ENCODE assay signal across 10 mouse cellular contexts in the genomic region with DNA sequence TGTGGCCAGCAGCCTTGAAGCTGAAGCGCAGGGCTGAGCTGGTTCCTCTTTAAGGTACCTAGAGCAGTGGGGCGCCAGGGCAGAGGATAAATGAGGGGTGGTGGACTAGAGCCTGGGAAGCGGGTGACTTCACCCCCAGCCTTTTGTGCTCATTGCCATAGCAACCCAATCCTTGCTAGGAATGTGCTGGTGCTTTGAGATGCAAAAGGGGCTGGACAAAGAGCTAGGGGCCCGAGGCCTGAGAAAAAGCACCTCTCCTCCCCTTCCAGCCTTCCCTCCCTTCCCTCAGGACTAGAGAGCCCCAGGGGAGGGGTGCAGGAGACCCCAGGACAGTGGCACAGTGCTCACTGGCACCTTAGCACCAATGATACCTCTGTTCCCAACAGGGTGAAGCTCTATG. TPM values are rescaled to one million over a fixed set of nuclear protein-coding genes. Genes with fewer than 3 reads are reported as not detected.
DNase-seq lines count a peak whose midpoint lies in the region; ATAC-seq lines count a peak whose summit lies in the region.
"Had no signal": no experiment of that assay in that cellular context is flagged by ENCODE, and none has a peak within 500 bp of the region (broad histone marks: within the 10 kb centered on the region; RNA-seq: fewer than 3 reads in every experiment).

No protein-coding gene starts in this region.

- H3K9ac ChIP-seq in embryonic facial prominence, embryonic 11.5 days (replicated peaks; ENCODE audit: low read length), result peak overlapping the region; percentile 72
- no peak overlapping the region for H3K9ac ChIP-seq in limb, embryonic 11.5 days (ENCODE audit: low read length)
- H3K9ac ChIP-seq: liver, embryonic 12.5 days had no signal

- intact Hi-C loops in left cerebral cortex, postnatal 10 days (cut with DNase I), result no loop called here

- ATAC-seq in embryonic facial prominence, embryonic 11.5 days (replicated peaks; ENCODE audit: insufficient number of reproducible peaks, low FRiP score, low TSS enrichment, low read depth), result peak; percentile 53
- no peak for ATAC-seq in limb, embryonic 11.5 days (ENCODE audit: insufficient number of reproducible peaks, low FRiP score, low TSS enrichment, low read depth)
- ATAC-seq in megakaryocyte, adult 5-6 weeks (ENCODE audit: poor library complexity, severe bottlenecking), result no peak
- ATAC-seq in CD4-positive, CD25-positive, alpha-beta regulatory T cell, adult 4 months, result no peak
- ATAC-seq: liver, embryonic 12.5 days had no signal

- 0 out of 2 replicates have a peak overlapping the region, but pooled peaks have one; percentile 3 for H3K27ac ChIP-seq in embryonic facial prominence, embryonic 11.5 days (replicated peaks; ENCODE audit: low read depth, low read length)
- H3K27ac ChIP-seq in limb, embryonic 11.5 days (replicated peaks; ENCODE audit: low read depth, low read length), result no peak overlapping the region
- H3K27ac ChIP-seq: liver, embryonic 12.5 days had no signal

- DNase-seq in left cerebral cortex, postnatal 10 days (ENCODE audit: extremely low spot score in 1 of 2, low spot score in 2 of 2), result peak; percentile 39 to 69
- no peak for DNase-seq in left cerebral cortex, adult 18-20 months (ENCODE audit: low spot score in 2 of 2)
- DNase-seq in embryonic facial prominence, embryonic 11.5 days (ENCODE audit: low spot score), result peak; percentile 71
- DNase-seq in limb, embryonic 11.5 days (ENCODE audit: low spot score), result peak; percentile 27
- DNase-seq in retina, postnatal 1 day, result peak; percentile 72
- no peak for DNase-seq in spleen, adult 18-20 months
- DNase-seq: heart, postnatal 36 days had no signal

- H3K27me3 ChIP-seq in embryonic facial prominence, embryonic 11.5 days (ENCODE audit: control insufficient read depth, insufficient read depth, low read length), result peaks cover 2% of the 10 kb centered on the region; the same call in 1 of the 2 replicates
- 0 out of 2 replicates have a peak, but pooled peaks cover 2% of the 10 kb centered on the region for H3K27me3 ChIP-seq in limb, embryonic 11.5 days (ENCODE audit: control insufficient read depth, insufficient read depth, low read length)

- H3K36me3 ChIP-seq in embryonic facial prominence, embryonic 11.5 days (replicated peaks; ENCODE audit: control insufficient read depth, insufficient read depth, low read depth, low read length), result no peaks in the 10 kb centered on the region; the same call in 1 of the 2 replicates
- no peaks in the 10 kb centered on the region; the same call in 1 of the 2 replicates for H3K36me3 ChIP-seq in limb, embryonic 11.5 days (ENCODE audit: control insufficient read depth, insufficient read depth, low read length)
- H3K36me3 ChIP-seq: liver, embryonic 12.5 days had no signal

- peak overlapping the region; percentile 39 for H3K4me2 ChIP-seq in embryonic facial prominence, embryonic 11.5 days (ENCODE audit: low read depth, low read length)
- peak overlapping the region; percentile 92 for H3K4me2 ChIP-seq in limb, embryonic 11.5 days (ENCODE audit: low read depth, severe bottlenecking)

- 38% methylated on average over 4 of the region's 4 CpGs for WGBS in embryonic facial prominence, embryonic 11.5 days
- WGBS in limb, embryonic 11.5 days, result 36% methylated on average over 4 of the region's 4 CpGs

- no peaks in the 10 kb centered on the region for H3K9me3 ChIP-seq in embryonic facial prominence, embryonic 11.5 days (replicated peaks; ENCODE audit: control insufficient read depth, low read length)
- H3K9me3 ChIP-seq in limb, embryonic 11.5 days (ENCODE audit: control insufficient read depth, low read length), result no peaks in the 10 kb centered on the region
- H3K9me3 ChIP-seq: liver, embryonic 12.5 days had no signal

- H3K4me3 ChIP-seq in embryonic facial prominence, embryonic 11.5 days (ENCODE audit: low read depth, low read length), result peak overlapping the region; percentile 52
- peak overlapping the region; percentile 44 for H3K4me3 ChIP-seq in limb, embryonic 11.5 days (ENCODE audit: low read depth, low read length)
- H3K4me3 ChIP-seq: liver, embryonic 12.5 days had no signal

- H3K4me1 ChIP-seq in embryonic facial prominence, embryonic 11.5 days (ENCODE audit: control insufficient read depth, insufficient read depth, low read length), result peaks cover 6% of the 10 kb centered on the region
- peaks cover 24% of the 10 kb centered on the region for H3K4me1 ChIP-seq in limb, embryonic 11.5 days (ENCODE audit: control insufficient read depth, insufficient read depth, low read length)

RNA-seq across cellular contexts. Expression of gene Mtx1, which starts 1.0 kb away (rescaled TPM):
- 100 to 1,000 TPM in 1 of 2 experiments, 10 to 100 TPM in 1; 98.6 to 102 TPM for total RNA-seq in left cerebral cortex, postnatal 10 days (2021)
- 10 to 100 TPM; 83.2 to 97.1 TPM for total RNA-seq in left cerebral cortex, adult 18-20 months (2021)
- 208 and 225 TPM in 2 replicates for polyA plus RNA-seq in embryonic facial prominence, embryonic 11.5 days (2014; fragmentation: Nextera tagmentation; extraction: Ambion mirVana)
- polyA plus RNA-seq in limb, embryonic 11.5 days (2014; fragmentation: Nextera tagmentation; extraction: Ambion mirVana), result 213 and 231 TPM in 2 replicates
- 49.5 and 57.8 TPM in 2 replicates for total RNA-seq in megakaryocyte, adult 5-6 weeks (2015)
- total RNA-seq in megakaryocyte, adult 5-6 weeks (2017), result 41.8 and 45.3 TPM in 2 replicates
- 100 to 1,000 TPM in 1 of 2 experiments, 10 to 100 TPM in 1; 78.8 to 144 TPM for polyA plus RNA-seq in CD4-positive, CD25-positive, alpha-beta regulatory T cell, adult 4 months (2017; shearing (Covaris generic))

RNA-seq across cellular contexts. Expression of gene Muc1, which starts 2.9 kb away (rescaled TPM):
- total RNA-seq in left cerebral cortex, postnatal 10 days (2021), result 1 to 10 TPM in 1 of 2 experiments, under 1 TPM in 1; 0.58 to 1.8 TPM
- total RNA-seq in left cerebral cortex, adult 18-20 months (2021), result under 1 TPM; 0.45 to 0.63 TPM
- polyA plus RNA-seq in embryonic facial prominence, embryonic 11.5 days (2014; fragmentation: Nextera tagmentation; extraction: Ambion mirVana), result 0.90 and 1.3 TPM in 2 replicates
- polyA plus RNA-seq in limb, embryonic 11.5 days (2014; fragmentation: Nextera tagmentation; extraction: Ambion mirVana), result 0.68 TPM in 1 of 2 replicates, not detected in the other
- total RNA-seq in megakaryocyte, adult 5-6 weeks (2015), result 0.25 and 0.58 TPM in 2 replicates
- total RNA-seq in megakaryocyte, adult 5-6 weeks (2017), result 0.18 TPM in 1 of 2 replicates, not detected in the other
- 1 to 10 TPM; 1.1 to 2.0 TPM for polyA plus RNA-seq in CD4-positive, CD25-positive, alpha-beta regulatory T cell, adult 4 months (2017; shearing (Covaris generic))
- polyA plus RNA-seq: liver, embryonic 12.5 days had no signal

RNA-seq across cellular contexts. Expression of gene Thbs3, which starts 10.9 kb away (rescaled TPM):
- 10 to 100 TPM; 27.8 to 31.4 TPM for total RNA-seq in left cerebral cortex, postnatal 10 days (2021)
- 10 to 100 TPM; 16.0 to 19.4 TPM for total RNA-seq in left cerebral cortex, adult 18-20 months (2021)
- 24.4 and 26.0 TPM in 2 replicates for polyA plus RNA-seq in embryonic facial prominence, embryonic 11.5 days (2014; fragmentation: Nextera tagmentation; extraction: Ambion mirVana)
- 21.0 and 21.6 TPM in 2 replicates for polyA plus RNA-seq in limb, embryonic 11.5 days (2014; fragmentation: Nextera tagmentation; extraction: Ambion mirVana)
- 0.07 TPM in 1 of 2 replicates, not detected in the other for total RNA-seq in megakaryocyte, adult 5-6 weeks (2015)
- 0.12 and 0.70 TPM in 2 replicates for total RNA-seq in megakaryocyte, adult 5-6 weeks (2017)
- 1 to 10 TPM; 3.4 to 3.6 TPM for polyA plus RNA-seq in CD4-positive, CD25-positive, alpha-beta regulatory T cell, adult 4 months (2017; shearing (Covaris generic))

RNA-seq across cellular contexts. Expression of gene Krtcap2, which starts 19.8 kb away (rescaled TPM):
- total RNA-seq in left cerebral cortex, postnatal 10 days (2021), result 10 to 100 TPM; 72.1 to 92.1 TPM
- 10 to 100 TPM; 66.0 to 67.7 TPM for total RNA-seq in left cerebral cortex, adult 18-20 months (2021)
- 287 and 288 TPM in 2 replicates for polyA plus RNA-seq in embryonic facial prominence, embryonic 11.5 days (2014; fragmentation: Nextera tagmentation; extraction: Ambion mirVana)
- 272 and 295 TPM in 2 replicates for polyA plus RNA-seq in limb, embryonic 11.5 days (2014; fragmentation: Nextera tagmentation; extraction: Ambion mirVana)
- 142 and 167 TPM in 2 replicates for total RNA-seq in megakaryocyte, adult 5-6 weeks (2015)
- total RNA-seq in megakaryocyte, adult 5-6 weeks (2017), result 159 and 189 TPM in 2 replicates
- polyA plus RNA-seq in CD4-positive, CD25-positive, alpha-beta regulatory T cell, adult 4 months (2017; shearing (Covaris generic)), result 100 to 1,000 TPM; 258 to 319 TPM

RNA-seq across cellular contexts. Expression of gene Trim46, which starts 20.2 kb away (rescaled TPM):
- 100 to 1,000 TPM; 112 to 118 TPM for total RNA-seq in left cerebral cortex, postnatal 10 days (2021)
- 10 to 100 TPM; 76.1 to 77.1 TPM for total RNA-seq in left cerebral cortex, adult 18-20 months (2021)
- polyA plus RNA-seq in embryonic facial prominence, embryonic 11.5 days (2014; fragmentation: Nextera tagmentation; extraction: Ambion mirVana), result 3.0 and 4.5 TPM in 2 replicates
- polyA plus RNA-seq in limb, embryonic 11.5 days (2014; fragmentation: Nextera tagmentation; extraction: Ambion mirVana), result 4.0 and 5.5 TPM in 2 replicates
- 0.39 and 0.80 TPM in 2 replicates for total RNA-seq in megakaryocyte, adult 5-6 weeks (2015)
- 0.55 TPM in 1 of 2 replicates, not detected in the other for total RNA-seq in megakaryocyte, adult 5-6 weeks (2017)
- 1 to 10 TPM; 4.0 to 7.0 TPM for polyA plus RNA-seq in CD4-positive, CD25-positive, alpha-beta regulatory T cell, adult 4 months (2017; shearing (Covaris generic))

Comparison
In these comparisons a context has a peak if more than half of its experiments do, and no peak if none do; other contexts are left out.
1. DNase-seq: peak in left cerebral cortex, postnatal 10 days (2 of 2), embryonic facial prominence, embryonic 11.5 days (single experiment), limb, embryonic 11.5 days (single experiment) and retina, postnatal 1 day (single experiment); none in left cerebral cortex, adult 18-20 months (0 of 2) and spleen, adult 18-20 months (0 of 2).
2. RNA of gene Thbs3, which starts 10.9 kb away (total RNA-seq): 27.8 to 31.4 TPM in left cerebral cortex, postnatal 10 days and 16.0 to 19.4 TPM in left cerebral cortex, adult 18-20 months; 0.07 to 0.70 TPM in megakaryocyte, adult 5-6 weeks; every median in the first group is over 10 times any median in the second.